ENCODE assay signal across 9 mouse cellular contexts in genomic region chr2:91946836-91947235, GRCm38 (mm10). TPM values are rescaled to one million over a fixed set of nuclear protein-coding genes. Genes with fewer than 3 reads are reported as not detected.
DNase-seq lines count a peak whose midpoint lies in the region; ATAC-seq lines count a peak whose summit lies in the region.
"Had no signal": no experiment of that assay in that cellular context is flagged by ENCODE, and none has a peak within 500 bp of the region (broad histone marks: within the 10 kb centered on the region; RNA-seq: fewer than 3 reads in every experiment).

No protein-coding gene starts in this region.

- H3K4me1 ChIP-seq in heart, embryonic 11.5 days (ENCODE audit: control insufficient read depth, insufficient read depth, low read length) = peaks cover 63% of the 10 kb centered on the region
- H3K4me1 ChIP-seq in liver, embryonic 13.5 days (replicated peaks) = peaks cover 85% of the 10 kb centered on the region

- peak overlapping the region; percentile 52 for H3K4me2 ChIP-seq in heart, embryonic 11.5 days
- H3K4me2 ChIP-seq in liver, embryonic 13.5 days = peak overlapping the region; percentile 81

- DNase-seq in kidney, postnatal 14 days = peak; percentile 47
- DNase-seq in kidney, adult 9 months = no peak
- peak; percentile 85 to 87 for DNase-seq in cerebellum, postnatal 10 days
- DNase-seq in liver, embryonic 13.5 days = no peak
- DNase-seq in testis, postnatal 10 days (ENCODE audit: low spot score) = no peak

- 0 out of 2 replicates have a peak, but pooled peaks cover 3% of the 10 kb centered on the region for H3K36me3 ChIP-seq in heart, embryonic 11.5 days (ENCODE audit: control insufficient read depth, insufficient read depth, low read length)
- peaks cover 42% of the 10 kb centered on the region for H3K36me3 ChIP-seq in liver, embryonic 13.5 days

- H3K4me3 ChIP-seq in heart, embryonic 11.5 days (ENCODE audit: low read depth, low read length) = no peak overlapping the region
- H3K4me3 ChIP-seq in liver, embryonic 13.5 days (replicated peaks) = peak overlapping the region; percentile 63
- H3K4me3 ChIP-seq: stomach, embryonic 15.5 days had no signal

- no peaks in the 10 kb centered on the region for H3K9me3 ChIP-seq in heart, embryonic 11.5 days (replicated peaks; ENCODE audit: control insufficient read depth, low read length)
- no peaks in the 10 kb centered on the region for H3K9me3 ChIP-seq in liver, embryonic 13.5 days (replicated peaks)
- H3K9me3 ChIP-seq: stomach, embryonic 15.5 days had no signal

- ATAC-seq in heart, embryonic 11.5 days (replicated peaks; ENCODE audit: insufficient number of reproducible peaks, low FRiP score, low TSS enrichment) = no peak
- peak; percentile 11; the same call in 1 of the 2 replicates for ATAC-seq in liver, embryonic 13.5 days (ENCODE audit: low read depth)
- no peak for ATAC-seq in CD4-positive, CD25-positive, alpha-beta regulatory T cell, adult 4 months
- ATAC-seq: midbrain, embryonic 16.5 days had no signal

- no peaks in the 10 kb centered on the region for H3K27me3 ChIP-seq in heart, embryonic 11.5 days (ENCODE audit: control insufficient read depth, insufficient read depth, low read length)
- H3K27me3 ChIP-seq in liver, embryonic 13.5 days = no peaks in the 10 kb centered on the region
- H3K27me3 ChIP-seq: stomach, embryonic 15.5 days had no signal

- peak overlapping the region; percentile 17 for H3K9ac ChIP-seq in heart, embryonic 11.5 days (ENCODE audit: low read depth, low read length)
- H3K9ac ChIP-seq in liver, embryonic 13.5 days = peak overlapping the region; percentile 85
- H3K9ac ChIP-seq: stomach, embryonic 15.5 days had no signal

- 41% methylated on average over 6 of the region's 6 CpGs for WGBS in heart, embryonic 11.5 days (ENCODE audit: insufficient replicate concordance)
- 35% methylated on average over 6 of the region's 6 CpGs for WGBS in liver, embryonic 13.5 days (ENCODE audit: insufficient replicate concordance)

- H3K27ac ChIP-seq in heart, embryonic 11.5 days (ENCODE audit: low read depth, low read length) = peak overlapping the region; percentile 97
- H3K27ac ChIP-seq in liver, embryonic 13.5 days = peak overlapping the region; percentile 97

RNA-seq across cellular contexts. Expression of gene Gm9821, which starts 1.3 kb away (rescaled TPM):
- polyA plus RNA-seq in heart, embryonic 11.5 days (2014; fragmentation: Nextera tagmentation; extraction: Ambion mirVana) = 1.8 and 2.8 TPM in 2 replicates
- polyA plus RNA-seq in liver, embryonic 13.5 days (2015; fragmentation: Nextera tagmentation; extraction: Ambion mirVana) = 0.80 and 0.89 TPM in 2 replicates
- under 1 TPM; 0.82 to 0.86 TPM for polyA plus RNA-seq in CD4-positive, CD25-positive, alpha-beta regulatory T cell, adult 4 months (2017; shearing (Covaris generic))
- polyA plus RNA-seq: midbrain, embryonic 16.5 days had no signal

RNA-seq across cellular contexts. Expression of gene Mdk, which starts 14.7 kb away (rescaled TPM):
- 842 and 965 TPM in 2 replicates for polyA plus RNA-seq in heart, embryonic 11.5 days (2014; fragmentation: Nextera tagmentation; extraction: Ambion mirVana)
- 50.1 and 52.2 TPM in 2 replicates for polyA plus RNA-seq in liver, embryonic 13.5 days (2015; fragmentation: Nextera tagmentation; extraction: Ambion mirVana)
- polyA plus RNA-seq in CD4-positive, CD25-positive, alpha-beta regulatory T cell, adult 4 months (2017; shearing (Covaris generic)) = 1 to 10 TPM; 1.9 to 3.1 TPM

RNA-seq across cellular contexts. Expression of gene Chrm4, which starts 19.8 kb away (rescaled TPM):
- not detected in 2 replicates for polyA plus RNA-seq in heart, embryonic 11.5 days (2014; fragmentation: Nextera tagmentation; extraction: Ambion mirVana)
- polyA plus RNA-seq in liver, embryonic 13.5 days (2015; fragmentation: Nextera tagmentation; extraction: Ambion mirVana) = 0.07 and 0.09 TPM in 2 replicates
- polyA plus RNA-seq in CD4-positive, CD25-positive, alpha-beta regulatory T cell, adult 4 months (2017; shearing (Covaris generic)) = under 1 TPM in 1 of 2 experiments, not detected in 1; 0.30 TPM

RNA-seq across cellular contexts. Expression of gene Dgkz, which starts 28.8 kb away (rescaled TPM):
- 42.1 and 49.6 TPM in 2 replicates for polyA plus RNA-seq in heart, embryonic 11.5 days (2014; fragmentation: Nextera tagmentation; extraction: Ambion mirVana)
- 24.7 and 28.0 TPM in 2 replicates for polyA plus RNA-seq in liver, embryonic 13.5 days (2015; fragmentation: Nextera tagmentation; extraction: Ambion mirVana)
- polyA plus RNA-seq in CD4-positive, CD25-positive, alpha-beta regulatory T cell, adult 4 months (2017; shearing (Covaris generic)) = 100 to 1,000 TPM; 131 to 138 TPM

Comparison
In these comparisons a context has a peak if more than half of its experiments do, and no peak if none do; other contexts are left out.
1. DNase-seq: peak in kidney, postnatal 14 days (single experiment) and cerebellum, postnatal 10 days (2 of 2); none in kidney, adult 9 months (single experiment), liver, embryonic 13.5 days (single experiment) and testis, postnatal 10 days (single experiment).
2. RNA of gene Mdk, which starts 14.7 kb away (polyA plus RNA-seq): 842 to 965 TPM in heart, embryonic 11.5 days; 50.1 to 52.2 TPM in liver, embryonic 13.5 days and 1.9 to 3.1 TPM in CD4-positive, CD25-positive, alpha-beta regulatory T cell, adult 4 months; every median in the first group is over 10 times any median in the second.